ENCODE assay signal across 23 mouse cellular contexts in genomic region chr5:134488596-134488995, GRCm38 (mm10). TPM values are rescaled to one million over a fixed set of nuclear protein-coding genes. Genes with fewer than 3 reads are reported as not detected.
DNase-seq lines count a peak whose midpoint lies in the region; ATAC-seq and TF ChIP-seq lines count a peak whose summit lies in the region.
"Had no signal": no experiment of that assay in that cellular context is flagged by ENCODE, and none has a peak within 500 bp of the region (broad histone marks: within the 10 kb centered on the region; RNA-seq: fewer than 3 reads in every experiment).

No protein-coding gene starts in this region.

- no peak for ATAC-seq in embryonic facial prominence, embryonic 13.5 days (ENCODE audit: insufficient number of reproducible peaks, insufficient read depth, low FRiP score, low TSS enrichment, low read depth)
- no peak for ATAC-seq in midbrain, embryonic 11.5 days (ENCODE audit: low FRiP score)
- ATAC-seq in midbrain, postnatal 0 days (ENCODE audit: low FRiP score): no peak
- ATAC-seq: activated CD4-positive, CD25-positive, alpha-beta regulatory T cell, adult 4 months; forebrain, embryonic 15.5 days; intestine, postnatal 0 days had no signal

- no peak overlapping the region for H3K4me3 ChIP-seq in embryonic facial prominence, embryonic 13.5 days
- H3K4me3 ChIP-seq in embryonic facial prominence, embryonic 10.5 days: no peak overlapping the region
- no peak overlapping the region for H3K4me3 ChIP-seq in heart, embryonic 10.5 days
- no peak overlapping the region for H3K4me3 ChIP-seq in midbrain, embryonic 11.5 days (ENCODE audit: low read depth, low read length)
- H3K4me3 ChIP-seq in midbrain, postnatal 0 days (ENCODE audit: low read depth, low read length): no peak overlapping the region
- H3K4me3 ChIP-seq: forebrain, embryonic 12.5 days; forebrain, embryonic 15.5 days; heart, adult 2 months; heart, embryonic 12.5 days; heart, embryonic 15.5 days; hindbrain, embryonic 12.5 days had no signal

- no peak overlapping the region for H3K4me2 ChIP-seq in embryonic facial prominence, embryonic 13.5 days
- H3K4me2 ChIP-seq in midbrain, embryonic 11.5 days: no peak overlapping the region
- no peak overlapping the region for H3K4me2 ChIP-seq in midbrain, postnatal 0 days (ENCODE audit: low read depth, low read length, poor library complexity, severe bottlenecking)
- H3K4me2 ChIP-seq: forebrain, embryonic 12.5 days; forebrain, embryonic 15.5 days; heart, embryonic 15.5 days; hindbrain, embryonic 12.5 days had no signal

- DNase-seq in embryonic facial prominence, embryonic 10.5 days (ENCODE audit: low spot score): no peak
- peak; percentile 56 for DNase-seq in heart, embryonic 10.5 days (ENCODE audit: low spot score)
- DNase-seq in heart, postnatal 36 days: no peak
- peak; percentile 66 for DNase-seq in midbrain, embryonic 11.5 days (ENCODE audit: low spot score, missing footprints)
- DNase-seq in midbrain, postnatal 0 days (ENCODE audit: low spot score): no peak
- DNase-seq in thymus, postnatal 4 days: peak; percentile 11
- no peak for DNase-seq in thymus, postnatal 36 days
- DNase-seq: adrenal gland, adult 8-10 months; adrenal gland, postnatal 25 days; cerebellum, adult 8-10 months; cerebellum, postnatal 25 days; gastrocnemius, postnatal 25 days; heart, postnatal 10 days; heart, postnatal 4 days had no signal

- no peaks in the 10 kb centered on the region for H3K9me3 ChIP-seq in embryonic facial prominence, embryonic 13.5 days
- H3K9me3 ChIP-seq in embryonic facial prominence, embryonic 10.5 days: no peaks in the 10 kb centered on the region
- H3K9me3 ChIP-seq in heart, embryonic 10.5 days: no peaks in the 10 kb centered on the region
- no peaks in the 10 kb centered on the region for H3K9me3 ChIP-seq in midbrain, embryonic 11.5 days (ENCODE audit: control insufficient read depth, low read length)
- H3K9me3 ChIP-seq in midbrain, postnatal 0 days (ENCODE audit: low read length): no peaks in the 10 kb centered on the region
- H3K9me3 ChIP-seq: forebrain, embryonic 12.5 days; forebrain, embryonic 15.5 days; heart, embryonic 12.5 days; heart, embryonic 15.5 days; hindbrain, embryonic 12.5 days had no signal

- H3K36me3 ChIP-seq in embryonic facial prominence, embryonic 13.5 days: peaks cover 46% of the 10 kb centered on the region
- H3K36me3 ChIP-seq in embryonic facial prominence, embryonic 10.5 days (replicated peaks): peaks cover 50% of the 10 kb centered on the region
- peaks cover 20% of the 10 kb centered on the region for H3K36me3 ChIP-seq in heart, embryonic 10.5 days
- H3K36me3 ChIP-seq in midbrain, embryonic 11.5 days (ENCODE audit: control insufficient read depth, insufficient read depth, low read length): peaks cover 13% of the 10 kb centered on the region
- H3K36me3 ChIP-seq in midbrain, postnatal 0 days (ENCODE audit: insufficient read depth, low read length): peaks cover 35% of the 10 kb centered on the region

- intact Hi-C loops in heart, postnatal 36 days (cut with DNase I): no loop called here

- peaks cover 13% of the 10 kb centered on the region for H3K4me1 ChIP-seq in embryonic facial prominence, embryonic 13.5 days
- H3K4me1 ChIP-seq in embryonic facial prominence, embryonic 10.5 days: peaks cover 27% of the 10 kb centered on the region
- H3K4me1 ChIP-seq in heart, embryonic 10.5 days: peaks cover 23% of the 10 kb centered on the region
- H3K4me1 ChIP-seq in midbrain, embryonic 11.5 days (ENCODE audit: control insufficient read depth, insufficient read depth, low read length): no peaks in the 10 kb centered on the region
- no peaks in the 10 kb centered on the region for H3K4me1 ChIP-seq in midbrain, postnatal 0 days (ENCODE audit: insufficient read depth, low read length)
- H3K4me1 ChIP-seq: forebrain, embryonic 15.5 days had no signal

- no peaks in the 10 kb centered on the region for H3K27me3 ChIP-seq in embryonic facial prominence, embryonic 13.5 days
- H3K27me3 ChIP-seq in embryonic facial prominence, embryonic 10.5 days (replicated peaks; ENCODE audit: low read depth, poor library complexity, severe bottlenecking): no peaks in the 10 kb centered on the region
- H3K27me3 ChIP-seq in heart, embryonic 10.5 days (ENCODE audit: insufficient read depth, poor library complexity, severe bottlenecking): no peaks in the 10 kb centered on the region
- H3K27me3 ChIP-seq in midbrain, embryonic 11.5 days (ENCODE audit: control insufficient read depth, insufficient read depth, low read length): no peaks in the 10 kb centered on the region
- no peaks in the 10 kb centered on the region for H3K27me3 ChIP-seq in midbrain, postnatal 0 days (ENCODE audit: insufficient read depth, low read length)
- H3K27me3 ChIP-seq: forebrain, embryonic 12.5 days; forebrain, embryonic 15.5 days; heart, embryonic 12.5 days; heart, embryonic 15.5 days; hindbrain, embryonic 12.5 days had no signal

- WGBS in embryonic facial prominence, embryonic 13.5 days: 81% methylated on average over 4 of the region's 4 CpGs
- 92% methylated on average over 4 of the region's 4 CpGs for WGBS in embryonic facial prominence, embryonic 10.5 days
- 92% methylated on average over 4 of the region's 4 CpGs for WGBS in heart, embryonic 10.5 days
- WGBS in midbrain, embryonic 11.5 days: 95% methylated on average over 4 of the region's 4 CpGs
- WGBS in midbrain, postnatal 0 days: 89% methylated on average over 4 of the region's 4 CpGs

- no peak overlapping the region for H3K9ac ChIP-seq in embryonic facial prominence, embryonic 13.5 days
- no peak overlapping the region for H3K9ac ChIP-seq in midbrain, embryonic 11.5 days (ENCODE audit: low read length)
- no peak overlapping the region for H3K9ac ChIP-seq in midbrain, postnatal 0 days (replicated peaks; ENCODE audit: low read length, poor library complexity, severe bottlenecking)
- H3K9ac ChIP-seq: forebrain, embryonic 12.5 days; forebrain, embryonic 15.5 days; heart, embryonic 15.5 days; hindbrain, embryonic 12.5 days had no signal

- TF ChIP-seq CTCF in midbrain, postnatal 0 days (IDR thresholded peaks at IDR 0.05): no peak

- H3K27ac ChIP-seq in embryonic facial prominence, embryonic 13.5 days: peak overlapping the region; percentile 44; the same call in 1 of the 2 replicates
- no peak overlapping the region for H3K27ac ChIP-seq in embryonic facial prominence, embryonic 10.5 days (replicated peaks)
- H3K27ac ChIP-seq in heart, embryonic 10.5 days: no peak overlapping the region
- no peak overlapping the region for H3K27ac ChIP-seq in midbrain, embryonic 11.5 days (ENCODE audit: low read depth, low read length)
- no peak overlapping the region for H3K27ac ChIP-seq in midbrain, postnatal 0 days (ENCODE audit: low read depth, low read length)
- H3K27ac ChIP-seq: forebrain, embryonic 12.5 days; forebrain, embryonic 15.5 days; heart, adult 2 months; heart, embryonic 15.5 days; hindbrain, embryonic 12.5 days had no signal

RNA-seq across cellular contexts. Expression of gene Gtf2ird1, which starts 32.1 kb away (rescaled TPM):
- polyA plus RNA-seq in embryonic facial prominence, embryonic 13.5 days (2015; fragmentation: Nextera tagmentation; extraction: Ambion mirVana): 130 TPM in 2 replicates
- polyA plus RNA-seq in embryonic facial prominence, embryonic 10.5 days (2016; fragmentation: Nextera tagmentation; extraction: Ambion mirVana): 114 and 122 TPM in 2 replicates
- 64.1 and 74.8 TPM in 2 replicates for polyA plus RNA-seq in heart, embryonic 10.5 days (2016; fragmentation: Nextera tagmentation; extraction: Ambion mirVana)
- total RNA-seq in heart, postnatal 36 days (2021): 10 to 100 TPM; 23.4 to 26.9 TPM
- 86.5 and 88.1 TPM in 2 replicates for polyA plus RNA-seq in midbrain, embryonic 11.5 days (2014; fragmentation: Nextera tagmentation; extraction: Ambion mirVana)
- 53.4 and 69.5 TPM in 2 replicates for total RNA-seq in midbrain, postnatal 0 days (2014; rRNA removed)
- polyA plus RNA-seq in midbrain, postnatal 0 days (2015; fragmentation: Nextera tagmentation; extraction: Ambion mirVana): 50.9 and 54.3 TPM in 2 replicates

Comparison
In these comparisons a context has a peak if more than half of its experiments do, and no peak if none do; other contexts are left out.
1. DNase-seq: peak in heart, embryonic 10.5 days (single experiment), midbrain, embryonic 11.5 days (single experiment) and thymus, postnatal 4 days (single experiment); none in embryonic facial prominence, embryonic 10.5 days (single experiment), heart, postnatal 36 days (0 of 2), midbrain, postnatal 0 days (single experiment) and thymus, postnatal 36 days (0 of 2).